In the genomic region with DNA sequence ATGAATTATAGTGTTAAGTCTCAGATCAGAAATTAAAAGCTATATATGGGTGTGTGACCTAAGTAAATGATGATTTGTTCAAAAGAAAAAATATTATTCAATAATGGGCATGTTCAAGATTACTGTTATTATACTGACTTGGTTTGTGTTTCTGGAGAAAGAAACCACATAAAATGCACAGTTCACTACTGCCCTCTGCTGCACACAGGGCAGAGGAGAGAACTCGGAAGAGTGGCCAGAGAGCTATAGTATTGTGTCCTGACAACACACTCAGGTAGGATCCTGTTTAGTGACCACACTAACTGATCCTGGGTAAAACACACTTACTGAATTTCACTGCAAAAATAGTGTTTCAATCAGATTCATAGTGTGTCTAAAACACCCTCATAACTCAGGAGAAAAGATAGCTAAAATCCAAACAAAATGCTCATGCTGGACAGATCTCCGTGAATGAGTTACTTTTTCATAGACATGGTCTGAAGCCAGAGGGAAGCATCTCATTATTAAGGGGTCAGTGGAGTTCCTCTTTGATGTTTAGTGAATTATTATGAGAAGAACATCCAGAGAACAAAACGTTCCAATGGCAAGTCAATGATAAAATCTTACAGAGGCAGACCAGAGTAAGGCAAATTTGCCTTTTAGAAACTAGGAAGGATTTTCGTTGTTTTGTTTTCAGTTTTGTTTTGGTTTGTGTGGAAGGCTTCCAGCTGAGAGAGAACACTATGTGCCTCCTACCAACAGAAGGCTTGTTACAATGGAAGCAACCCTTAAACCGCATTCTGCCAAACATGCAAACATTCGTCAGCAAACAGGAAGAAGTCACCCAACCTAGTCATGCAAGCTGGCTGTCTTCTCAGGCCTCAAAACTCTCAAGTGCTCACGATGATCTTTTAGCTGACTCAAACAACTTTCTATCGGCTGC, we compare ENCODE assay signal across 8 mouse cellular contexts.
DNase-seq lines count a peak whose midpoint lies in the region; ATAC-seq lines count a peak whose summit lies in the region.
"Had no signal": no experiment of that assay in that cellular context is flagged by ENCODE, and none has a peak within 500 bp of the region (broad histone marks: within the 10 kb centered on the region; RNA-seq: fewer than 3 reads in every experiment).

No protein-coding gene starts in this region.

- WGBS in hindbrain, embryonic 13.5 days: 43% methylated on average over 8 of the region's 8 CpGs

- H3K4me1 ChIP-seq in hindbrain, embryonic 13.5 days (replicated peaks): no peaks in the 10 kb centered on the region
- H3K4me1 ChIP-seq: limb, embryonic 15.5 days had no signal

- H3K27ac ChIP-seq in hindbrain, embryonic 13.5 days: no peak overlapping the region
- H3K27ac ChIP-seq: limb, embryonic 15.5 days had no signal

- H3K27me3 ChIP-seq in hindbrain, embryonic 13.5 days: no peaks in the 10 kb centered on the region
- H3K27me3 ChIP-seq: limb, embryonic 15.5 days had no signal

- H3K9ac ChIP-seq in hindbrain, embryonic 13.5 days: no peak overlapping the region
- H3K9ac ChIP-seq: limb, embryonic 15.5 days had no signal

- no peak overlapping the region for H3K4me3 ChIP-seq in hindbrain, embryonic 13.5 days
- H3K4me3 ChIP-seq: limb, embryonic 15.5 days had no signal

- peak; percentile 93 for ATAC-seq in erythroid progenitor cell, adult 5-6 weeks (replicated peaks; ENCODE audit: low FRiP score, poor library complexity, severe bottlenecking)
- peak; percentile 82 for ATAC-seq in hindbrain, embryonic 13.5 days (ENCODE audit: low FRiP score)

- H3K4me2 ChIP-seq in hindbrain, embryonic 13.5 days: no peak overlapping the region
- H3K4me2 ChIP-seq: limb, embryonic 15.5 days had no signal

- H3K36me3 ChIP-seq in hindbrain, embryonic 13.5 days: no peaks in the 10 kb centered on the region
- H3K36me3 ChIP-seq: limb, embryonic 15.5 days had no signal

- H3K9me3 ChIP-seq in hindbrain, embryonic 13.5 days: no peaks in the 10 kb centered on the region
- H3K9me3 ChIP-seq: limb, embryonic 15.5 days had no signal

- peak; percentile 51 for DNase-seq in ES-CJ7 (ENCODE audit: low read depth, low spot score)
- DNase-seq in adrenal gland, adult 18-20 months (ENCODE audit: low spot score in 2 of 2): peak; percentile 29 to 36
- peak; percentile 43 for DNase-seq in layer of hippocampus, adult 9-10 months (ENCODE audit: low spot score)
- peak; percentile 62 for DNase-seq in lung, postnatal 14 days
- DNase-seq in retina, postnatal 1 day: peak; percentile 44
